Mouse (Mus musculus) liver, embryonic 12.5 days (tissue): ENCODE results near the gene Uba3. TPM values are rescaled to one million over a fixed set of nuclear protein-coding genes. Genes with fewer than 3 reads are reported as not detected.
A peak's percentile ranks its signal among the peaks of the same experiment; 100 is the strongest.

ENCODE experiments used
- ATAC-seq: fragments of 200-750 bp; cut with Nextera tagmentation; 2 replicates; pipeline ENCODE4 v1.8.0; 2017; ENCODE audit warnings: moderate number of reproducible peaks, mild to moderate bottlenecking, moderate library complexity
- H3K27ac ChIP-seq: fragments of 300-500 bp; sonication (generic); 2 replicates; pipeline ENCODE4 v1.5.1; 2016; ENCODE audit warnings: mild to moderate bottlenecking
- H3K27me3 ChIP-seq: fragments of 300-500 bp; sonication (generic); replicated peaks from 2 replicates; pipeline ENCODE4 v1.6.1; 2016; ENCODE audit warnings: mild to moderate bottlenecking, moderate library complexity
- H3K36me3 ChIP-seq: fragments of 300-500 bp; sonication (generic); 2 replicates; pipeline ENCODE4 v1.6.1; 2016; ENCODE audit warnings: mild to moderate bottlenecking, moderate library complexity
- H3K4me1 ChIP-seq: fragments of 300-500 bp; sonication (generic); 2 replicates; pipeline ENCODE4 v1.6.1; 2016
- H3K4me2 ChIP-seq: fragments of 300-500 bp; sonication (generic); 2 replicates; pipeline ENCODE4 v1.6.1; 2016; ENCODE audit warnings: mild to moderate bottlenecking, moderate library complexity
- H3K4me3 ChIP-seq: fragments of 300-500 bp; sonication (generic); 2 replicates; pipeline ENCODE4 v1.5.1; 2016; ENCODE audit warnings: mild to moderate bottlenecking, moderate library complexity
- H3K9ac ChIP-seq: fragments of 300-500 bp; sonication (generic); 2 replicates; pipeline ENCODE4 v1.6.1; 2016; ENCODE audit warnings: mild to moderate bottlenecking, moderate library complexity
- H3K9me3 ChIP-seq: fragments of 300-500 bp; sonication (generic); replicated peaks from 2 replicates; pipeline ENCODE4 v1.6.1; 2016; ENCODE audit warnings: mild to moderate bottlenecking, moderate library complexity
- WGBS: fragments of 180-500 bp; shearing (Covaris S2); methylation state at CpG from one replicate; pipeline ENCODE4 v1.1.7; 2016; ENCODE audit not compliant: insufficient replicate concordance; 5-methylcytosine and 5-hydroxymethylcytosine counted together
- polyA plus RNA-seq: library from polyadenylated mRNA; unstranded; fragments of >200 nt; fragmentation: Nextera tagmentation; extraction: Ambion mirVana; gene quantifications from 2 replicates; pipeline ENCODE4 v1.2.1, GENCODE M21; 2016

Gene Uba3
- polyA plus RNA-seq, 1 experiment from 2014 or later, result 39.9 TPM

DNA sequence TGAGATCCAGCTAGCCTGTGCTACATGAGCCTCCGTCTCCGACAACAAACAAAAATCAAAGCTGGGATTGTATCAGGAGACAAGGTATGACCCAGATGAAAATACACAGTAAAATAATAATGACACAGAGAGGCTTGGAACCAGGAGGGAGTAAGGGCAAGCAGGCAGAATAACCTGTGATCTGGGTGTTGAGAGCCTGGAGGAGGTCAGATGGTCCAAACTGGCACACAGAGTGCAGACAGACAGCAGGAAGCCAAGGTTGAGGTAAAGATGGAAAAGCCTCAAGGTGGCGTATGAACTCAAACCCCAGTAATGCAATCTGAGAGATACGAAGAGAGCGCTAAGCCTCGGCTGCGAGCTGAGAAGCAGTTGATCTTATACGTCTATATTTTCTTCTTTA is 19.1 kb upstream of the Uba3 start:
- no peak for ATAC-seq
- Histone ChIP-seq H3K27me3 (no peaks in the 10 kb centered on the region), H3K9ac (no peak overlapping the region), H3K4me1 (peaks cover 53% of the 10 kb centered on the region), H3K27ac (no peak overlapping the region), H3K4me3 (no peak overlapping the region), H3K4me2 (no peak overlapping the region), H3K9me3 (no peaks in the 10 kb centered on the region), H3K36me3 (peaks cover 35% of the 10 kb centered on the region)
- 91% methylated on average over 8 of the region's 8 CpGs for WGBS

DNA sequence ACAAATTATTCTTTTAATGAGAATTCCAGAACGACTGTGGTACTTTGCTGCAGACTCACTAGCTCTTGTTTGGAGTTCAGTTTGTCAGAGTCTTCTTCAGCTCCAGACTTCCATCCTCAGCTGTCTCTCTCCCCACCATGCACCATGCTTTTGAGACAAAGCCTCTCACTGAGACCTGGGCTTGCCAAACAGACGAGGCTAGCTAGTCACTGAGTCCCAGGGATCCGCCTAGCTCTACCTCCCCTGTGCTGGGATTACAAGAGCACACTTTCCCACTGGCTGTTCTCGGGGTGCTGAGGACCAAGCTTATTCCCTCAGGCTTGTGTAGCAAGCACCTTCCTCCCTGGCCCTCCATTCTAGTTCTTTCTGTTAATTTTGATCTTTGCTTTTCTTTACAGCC is 18.1 kb upstream of the Uba3 start:
- 70% methylated on average over 4 of the region's 4 CpGs for WGBS
- Histone ChIP-seq H3K27ac (peak overlapping the region; percentile 32; the same call in 1 of the 2 replicates), H3K4me3 (no peak overlapping the region), H3K9me3 (no peaks in the 10 kb centered on the region), H3K4me2 (no peak overlapping the region), H3K9ac (no peak overlapping the region), H3K4me1 (peaks cover 59% of the 10 kb centered on the region), H3K36me3 (peaks cover 29% of the 10 kb centered on the region), H3K27me3 (no peaks in the 10 kb centered on the region)
- no peak for ATAC-seq

DNA sequence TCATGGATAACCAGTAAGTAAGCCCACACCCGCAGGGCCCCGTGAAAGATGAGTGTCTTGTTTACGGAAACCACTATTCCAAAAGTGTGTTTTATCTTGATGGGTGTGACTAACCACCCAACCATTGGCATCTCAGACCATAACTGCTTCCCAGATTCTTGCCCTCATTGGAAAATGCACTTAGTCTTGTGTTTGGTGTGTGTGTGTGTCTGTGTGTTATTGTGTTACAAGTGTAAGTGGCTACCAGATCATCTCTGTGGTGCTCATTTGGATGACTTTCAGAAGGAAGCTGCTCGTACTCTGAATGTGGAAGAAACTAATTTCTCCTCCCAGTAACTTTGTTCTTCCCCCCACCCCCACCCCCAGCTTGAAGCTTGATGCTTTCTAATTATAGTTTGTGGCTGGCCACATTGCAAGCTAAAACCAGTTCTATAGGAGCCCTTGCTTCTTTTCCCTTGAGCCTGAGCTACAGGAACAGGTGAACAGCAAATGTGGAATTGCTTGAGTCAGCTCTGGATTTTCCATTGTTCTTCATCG is 17.6 kb upstream of the Uba3 start:
- H3K4me2 ChIP-seq, result peak overlapping the region; percentile 44
- H3K9ac ChIP-seq, result no peak overlapping the region
- WGBS, result 23% methylated on average over 5 of the region's 5 CpGs
- H3K4me1 ChIP-seq, result peaks cover 59% of the 10 kb centered on the region
- peak overlapping the region; percentile 27; the same call in 1 of the 2 replicates for H3K27ac ChIP-seq
- no peak overlapping the region for H3K4me3 ChIP-seq
- peaks cover 26% of the 10 kb centered on the region for H3K36me3 ChIP-seq
- ATAC-seq, result peak; percentile 67
- H3K9me3 ChIP-seq, result no peaks in the 10 kb centered on the region
- H3K27me3 ChIP-seq, result no peaks in the 10 kb centered on the region

DNA sequence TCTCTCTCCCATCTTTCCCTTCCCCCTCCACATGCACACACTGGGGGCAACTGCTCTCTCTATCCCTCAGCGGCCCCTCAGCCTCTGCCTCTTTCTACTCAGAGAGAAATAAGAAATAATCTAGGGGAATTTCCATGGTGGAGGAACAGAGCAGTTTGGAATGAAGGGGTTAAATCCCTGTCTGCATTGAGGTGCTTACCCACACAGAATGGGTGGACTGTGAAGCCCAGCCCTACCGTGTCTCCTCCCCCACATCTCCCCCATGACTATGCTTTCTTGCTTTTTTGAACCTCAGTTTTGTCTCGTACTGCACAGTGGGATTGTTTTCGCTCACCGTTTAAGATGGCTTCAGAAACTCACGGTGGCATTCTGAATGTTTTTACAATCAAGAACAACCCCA is 16.9 kb upstream of the Uba3 start:
- no peak overlapping the region for H3K4me3 ChIP-seq
- H3K27ac ChIP-seq, result peak overlapping the region; percentile 27; the same call in 1 of the 2 replicates
- H3K9me3 ChIP-seq, result no peaks in the 10 kb centered on the region
- H3K27me3 ChIP-seq, result no peaks in the 10 kb centered on the region
- peaks cover 19% of the 10 kb centered on the region for H3K36me3 ChIP-seq
- peak; percentile 75 for ATAC-seq
- peaks cover 59% of the 10 kb centered on the region for H3K4me1 ChIP-seq
- WGBS, result 41% methylated on average over 6 of the region's 6 CpGs
- H3K4me2 ChIP-seq, result peak overlapping the region; percentile 44
- no peak overlapping the region for H3K9ac ChIP-seq

DNA sequence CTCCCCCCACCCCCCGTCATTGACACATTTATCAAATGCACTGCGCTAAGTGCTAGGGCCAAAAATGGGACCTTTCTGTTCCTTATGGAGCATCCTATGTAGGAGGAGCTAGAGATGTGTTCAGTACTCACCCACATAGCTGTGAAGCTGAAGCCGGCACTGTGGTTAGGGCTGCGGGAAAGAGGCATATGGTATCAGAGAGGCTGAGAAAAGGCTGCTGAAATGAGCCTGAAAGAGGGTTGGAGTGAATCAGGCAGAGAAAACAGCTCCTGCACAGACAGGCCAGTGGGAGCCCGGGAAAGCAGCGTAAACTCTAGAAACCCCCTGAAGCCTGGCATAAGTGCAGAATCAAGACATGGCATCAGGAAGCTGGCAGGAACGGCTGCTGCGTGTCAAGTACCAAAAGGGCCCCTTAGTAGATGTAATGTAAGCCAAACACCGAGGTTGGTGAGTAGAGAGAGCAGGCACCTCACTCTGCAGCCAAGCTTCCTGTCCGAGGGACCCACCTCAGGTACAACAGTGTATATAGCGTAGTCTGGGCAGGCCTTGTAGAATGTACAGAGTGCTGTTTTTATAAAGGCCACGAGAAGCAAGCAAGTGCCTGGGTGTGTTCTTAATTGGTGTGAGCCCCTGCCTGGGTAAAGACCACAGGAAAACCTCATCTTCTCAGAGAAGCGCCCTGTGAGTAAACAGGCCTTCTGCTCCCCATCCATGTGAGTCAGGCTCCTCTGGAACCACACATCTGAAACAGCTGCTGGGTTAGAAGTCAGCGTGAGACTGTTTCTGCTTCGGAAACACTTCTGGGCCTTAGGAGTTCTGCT is 16.0 kb upstream of the Uba3 start:
- Histone ChIP-seq H3K4me2 (peak overlapping the region; percentile 44; the same call in 1 of the 2 replicates), H3K27ac (no peak overlapping the region; the same call in 1 of the 2 replicates), H3K27me3 (no peaks in the 10 kb centered on the region)

DNA sequence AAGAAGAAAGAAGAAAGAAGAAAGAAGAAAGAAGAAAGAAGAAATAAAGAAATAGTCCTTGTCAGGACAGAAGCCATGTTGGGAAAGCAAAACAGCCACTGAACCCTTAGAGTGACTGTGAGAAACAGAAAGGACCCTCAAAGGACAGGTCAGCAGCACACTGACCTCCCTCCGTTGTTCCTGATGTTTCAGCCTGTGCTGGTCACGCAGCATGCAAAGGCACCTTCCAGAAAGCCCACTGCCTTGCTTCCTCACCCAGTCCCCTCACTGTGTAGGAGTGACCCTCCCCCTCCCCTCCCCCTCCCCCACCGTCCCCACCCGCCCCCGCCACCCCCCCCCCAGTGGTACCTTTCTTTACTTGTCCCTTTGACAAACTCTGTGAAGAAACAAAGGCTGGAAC is 15.2 kb upstream of the Uba3 start:
- WGBS, result 55% methylated on average over 5 of the region's 5 CpGs
- no peaks in the 10 kb centered on the region for H3K9me3 ChIP-seq
- ATAC-seq, result no peak

More for the DNA sequence above, 16.0 kb upstream of the Uba3 start:
- H3K36me3 ChIP-seq, result peaks cover 14% of the 10 kb centered on the region
- ATAC-seq, result no peak
- WGBS, result 47% methylated on average over 15 of the region's 15 CpGs
- peaks cover 57% of the 10 kb centered on the region for H3K4me1 ChIP-seq
- no peak overlapping the region for H3K4me3 ChIP-seq
- no peaks in the 10 kb centered on the region for H3K9me3 ChIP-seq
- no peak overlapping the region for H3K9ac ChIP-seq

DNA sequence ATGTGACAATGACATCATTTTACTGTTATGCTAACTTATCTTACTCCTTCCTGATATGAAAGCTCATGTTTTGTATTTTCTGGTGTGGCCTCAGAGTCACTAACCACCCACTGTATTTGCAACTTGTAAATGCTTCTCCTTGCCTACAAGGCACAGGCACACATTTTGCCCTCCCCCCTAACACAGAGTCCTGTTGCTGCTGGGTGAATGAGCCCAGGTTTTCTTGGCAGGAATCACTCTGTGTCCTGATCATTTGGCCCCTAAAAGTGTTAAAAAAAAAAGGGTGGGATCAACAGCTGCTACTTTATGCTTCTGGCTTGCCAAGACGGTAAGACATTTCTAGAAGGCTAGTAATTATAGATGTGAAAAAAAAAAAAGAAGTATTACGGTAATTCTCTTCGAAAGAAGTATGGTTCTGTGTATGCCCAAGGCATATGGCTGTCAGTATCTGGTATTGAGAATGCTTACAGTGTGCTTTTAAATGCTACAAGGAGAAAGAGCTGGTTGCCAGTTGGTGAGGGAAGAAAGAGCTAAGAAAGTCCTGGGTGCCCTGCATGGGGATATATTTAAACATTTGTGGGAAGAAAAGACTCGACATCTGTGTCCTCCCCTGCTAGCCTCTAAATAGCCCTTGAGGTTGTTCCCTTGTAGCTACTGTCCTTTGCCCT is 10.8 kb upstream of the Uba3 start:
- H3K36me3 ChIP-seq, result peaks cover 14% of the 10 kb centered on the region
- no peak overlapping the region for H3K4me2 ChIP-seq
- peaks cover 58% of the 10 kb centered on the region for H3K4me1 ChIP-seq
- no peak overlapping the region for H3K27ac ChIP-seq
- ATAC-seq, result no peak
- 76% methylated on average over 4 of the region's 4 CpGs for WGBS
- no peaks in the 10 kb centered on the region for H3K27me3 ChIP-seq
- H3K9me3 ChIP-seq, result no peaks in the 10 kb centered on the region
- no peak overlapping the region for H3K9ac ChIP-seq
- H3K4me3 ChIP-seq, result no peak overlapping the region

More for the DNA sequence above, 15.2 kb upstream of the Uba3 start:
- H3K4me3 ChIP-seq, result no peak overlapping the region
- no peak overlapping the region for H3K4me2 ChIP-seq
- H3K27ac ChIP-seq, result no peak overlapping the region
- peaks cover 56% of the 10 kb centered on the region for H3K4me1 ChIP-seq
- H3K36me3 ChIP-seq, result peaks cover 6% of the 10 kb centered on the region
- no peaks in the 10 kb centered on the region for H3K27me3 ChIP-seq
- no peak overlapping the region for H3K9ac ChIP-seq

DNA sequence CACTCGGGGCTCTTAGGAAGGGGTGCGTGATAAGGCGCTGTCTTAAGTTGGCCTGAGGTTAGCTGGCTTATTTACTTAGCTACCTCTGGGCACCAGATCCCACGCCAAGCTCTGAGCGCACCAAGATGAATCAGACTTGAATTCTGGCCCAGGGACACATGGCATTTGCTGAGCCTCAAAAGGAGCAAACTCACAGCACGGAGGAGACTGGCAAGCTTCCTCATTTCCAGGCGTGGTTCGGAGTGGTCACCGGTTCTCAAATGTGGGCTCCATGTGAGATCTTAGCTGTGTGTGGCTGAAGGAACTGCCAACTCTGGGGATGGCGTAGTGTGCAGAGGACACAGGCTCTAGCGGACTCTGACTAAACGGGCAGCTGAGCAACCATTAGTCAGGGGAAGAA is 6.5 kb upstream of the Uba3 start:
- peaks cover 14% of the 10 kb centered on the region for H3K36me3 ChIP-seq
- WGBS, result 27% methylated on average over 12 of the region's 12 CpGs
- H3K4me2 ChIP-seq, result peak overlapping the region; percentile 86
- H3K4me1 ChIP-seq, result peaks cover 66% of the 10 kb centered on the region
- peak overlapping the region; percentile 80 for H3K9ac ChIP-seq
- H3K27me3 ChIP-seq, result no peaks in the 10 kb centered on the region
- peak; percentile 32; the same call in 1 of the 2 replicates for ATAC-seq
- no peaks in the 10 kb centered on the region for H3K9me3 ChIP-seq
- H3K4me3 ChIP-seq, result peak overlapping the region; percentile 74
- H3K27ac ChIP-seq, result peak overlapping the region; percentile 64

DNA sequence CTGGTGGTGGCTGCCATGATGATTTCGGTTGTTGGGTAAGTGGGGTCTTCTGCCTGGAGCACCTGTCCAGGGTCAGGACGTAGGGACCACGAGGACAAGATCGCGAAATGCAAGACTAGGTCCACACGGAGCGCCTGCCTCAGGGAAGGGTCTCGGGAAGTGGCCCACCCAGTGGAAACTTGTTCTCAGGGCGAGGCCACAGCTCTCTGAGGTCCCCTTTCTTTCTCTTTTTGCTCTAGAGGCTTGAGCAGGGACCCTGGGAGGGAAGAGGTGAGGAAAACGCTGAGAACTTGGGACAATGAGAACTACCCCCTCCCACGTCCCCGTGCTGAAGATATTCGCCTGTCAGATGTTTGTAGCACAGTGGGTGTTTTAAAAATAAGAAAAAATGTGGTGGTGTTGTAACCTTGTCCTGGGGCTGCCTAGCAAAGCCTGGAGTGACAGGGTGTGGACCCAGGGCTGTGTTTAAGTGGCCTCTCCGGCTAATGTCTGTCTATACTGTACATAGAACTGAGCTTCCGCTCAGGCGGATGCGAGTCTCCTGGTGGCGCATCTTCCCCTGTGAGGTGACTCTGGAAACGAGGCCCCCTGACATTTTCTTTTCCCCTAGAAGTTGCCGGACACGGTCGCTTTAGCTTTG is 5.6 kb upstream of the Uba3 start:
- H3K4me3 ChIP-seq, result peak overlapping the region; percentile 74
- no peaks in the 10 kb centered on the region for H3K9me3 ChIP-seq
- H3K27me3 ChIP-seq, result no peaks in the 10 kb centered on the region
- peak overlapping the region; percentile 80 for H3K9ac ChIP-seq
- peak; percentile 84 for ATAC-seq
- peaks cover 14% of the 10 kb centered on the region for H3K36me3 ChIP-seq
- peak overlapping the region; percentile 86 for H3K27ac ChIP-seq
- H3K4me2 ChIP-seq, result peak overlapping the region; percentile 86
- peaks cover 69% of the 10 kb centered on the region for H3K4me1 ChIP-seq
- under 1% methylated on average over 22 of the region's 22 CpGs for WGBS

DNA sequence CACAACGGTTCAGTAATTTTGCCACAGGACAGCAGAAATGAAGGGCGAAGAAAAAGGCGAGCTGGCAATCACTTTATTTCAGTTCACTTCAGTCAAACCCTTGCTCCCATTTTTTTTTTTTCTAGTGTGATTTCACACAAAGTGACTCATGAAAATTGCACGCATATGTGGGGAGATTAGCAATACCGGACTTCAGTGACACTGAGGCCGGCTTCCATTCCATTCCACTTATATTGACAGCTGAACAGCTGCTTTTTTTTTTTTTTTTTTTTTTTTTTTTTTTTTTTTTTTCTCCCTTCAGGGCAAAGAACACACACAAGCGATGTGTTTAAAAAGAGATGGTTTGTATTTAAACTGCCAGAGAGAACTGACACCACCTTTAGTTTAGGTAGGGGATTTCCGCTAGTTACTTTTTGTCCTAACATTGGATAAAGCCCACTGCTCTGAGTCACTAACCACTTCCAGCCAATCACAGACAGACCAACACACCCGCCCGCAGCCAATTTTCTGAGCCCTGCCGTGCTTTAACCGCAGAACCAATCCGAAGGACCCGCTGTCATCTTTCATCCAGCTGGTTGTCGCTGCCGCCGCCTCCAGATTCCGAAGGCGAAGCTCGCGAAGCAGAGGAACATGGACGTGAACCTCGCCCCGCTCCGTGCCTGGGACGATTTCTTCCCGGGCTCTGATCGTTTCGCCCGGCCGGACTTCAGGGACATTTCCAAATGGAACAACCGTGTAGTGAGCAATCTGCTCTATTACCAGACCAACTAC is 4.9 kb upstream of the Uba3 start, which contains the start of gene Arl6ip5:
Gene Arl6ip5 (plus strand): TSS at position 499 of the 771 bp plus-strand sequence.
- Histone ChIP-seq H3K9ac (peak within 1 kb of the TSS; percentile 80), H3K36me3 (peaks cover 13% of the 10 kb centered on the region), H3K4me1 (peaks cover 67% of the 10 kb centered on the region), H3K9me3 (no peaks in the 10 kb centered on the region), H3K4me3 (peak within 1 kb of the TSS; percentile 74), H3K4me2 (peak within 1 kb of the TSS; percentile 86), H3K27me3 (no peaks in the 10 kb centered on the region), H3K27ac (peak within 1 kb of the TSS; percentile 86)
- peak; percentile 63 for ATAC-seq
- WGBS, result 7% methylated on average over 32 of the region's 32 CpGs

DNA sequence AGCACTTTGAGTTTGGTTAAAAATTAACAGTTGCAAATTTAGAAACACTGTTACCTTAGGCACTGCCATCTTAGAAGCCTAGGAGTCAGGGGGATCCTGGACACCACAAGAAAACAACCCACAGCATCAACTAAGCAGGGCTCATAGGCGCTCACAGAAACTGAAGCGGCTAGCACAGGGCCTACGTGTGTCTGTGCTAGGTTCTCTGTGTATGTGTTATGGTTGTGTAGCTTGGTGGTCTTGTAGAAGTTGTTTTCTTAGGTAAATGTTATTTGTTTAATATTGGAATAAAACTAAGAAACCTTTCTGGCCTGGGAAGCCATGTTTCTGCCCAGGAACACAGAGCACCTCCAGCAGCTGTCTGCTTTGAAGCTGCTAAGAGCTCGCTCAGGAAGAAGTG is 4.3 kb upstream of the Uba3 start:
- H3K4me3 ChIP-seq, result no peak overlapping the region
- H3K4me2 ChIP-seq, result peak overlapping the region; percentile 86
- ATAC-seq, result no peak
- no peak overlapping the region for H3K9ac ChIP-seq
- peak overlapping the region; percentile 46; the same call in 1 of the 2 replicates for H3K27ac ChIP-seq
- H3K27me3 ChIP-seq, result no peaks in the 10 kb centered on the region
- 79% methylated on average over 4 of the region's 4 CpGs for WGBS
- H3K36me3 ChIP-seq, result peaks cover 7% of the 10 kb centered on the region
- peaks cover 67% of the 10 kb centered on the region for H3K4me1 ChIP-seq
- H3K9me3 ChIP-seq, result no peaks in the 10 kb centered on the region
